Mouse (Mus musculus) heart, embryonic 16.5 days (tissue): ENCODE data around the gene Pax4. TPM values are rescaled to one million over a fixed set of nuclear protein-coding genes. Genes with fewer than 3 reads are reported as not detected.

Experiments
- ATAC-seq: fragments of 200-750 bp; cut with Nextera tagmentation; replicated peaks from 2 replicates; pipeline ENCODE4 v1.8.0; 2017; ENCODE audit warnings: moderate number of reproducible peaks; ENCODE audit not compliant: insufficient read depth, low FRiP score; ENCODE audit errors: extremely low read depth
- H3K27ac ChIP-seq: fragments of 300-500 bp; sonication (generic); 2 replicates; pipeline ENCODE4 v1.5.1; 2014; ENCODE audit warnings: mild to moderate bottlenecking, low read length, control low read depth, moderate library complexity
- H3K27me3 ChIP-seq: fragments of 300-500 bp; sonication (generic); 2 replicates; pipeline ENCODE4 v1.6.1; 2014; ENCODE audit warnings: low read length, mixed read lengths; ENCODE audit not compliant: control insufficient read depth, insufficient read depth
- H3K36me3 ChIP-seq: fragments of 300-500 bp; sonication (generic); 2 replicates; pipeline ENCODE4 v1.6.1; 2014; ENCODE audit not compliant: control insufficient read depth, insufficient read depth
- H3K4me1 ChIP-seq: fragments of 300-500 bp; sonication (generic); 2 replicates; pipeline ENCODE4 v1.6.1; 2014; ENCODE audit warnings: low read length, mixed read lengths; ENCODE audit not compliant: control insufficient read depth, insufficient read depth
- H3K4me2 ChIP-seq: fragments of 300-500 bp; sonication (generic); 2 replicates; pipeline ENCODE4 v1.6.1; 2014; ENCODE audit warnings: low read depth, mild to moderate bottlenecking, control low read depth, low read length
- H3K4me3 ChIP-seq: fragments of 300-500 bp; sonication (generic); 2 replicates; pipeline ENCODE4 v1.5.1; 2014; ENCODE audit warnings: mild to moderate bottlenecking, control low read depth, low read length
- H3K9ac ChIP-seq: fragments of 300-500 bp; sonication (generic); 2 replicates; pipeline ENCODE4 v1.6.1; 2014; ENCODE audit warnings: low read length, control low read depth
- H3K9me3 ChIP-seq: fragments of 300-500 bp; sonication (generic); replicated peaks from 2 replicates; pipeline ENCODE4 v1.6.1; 2016; ENCODE audit warnings: low read length; ENCODE audit not compliant: control insufficient read depth
- WGBS: fragments of 180-500 bp; shearing (Covaris S2); extraction: QIAGEN DNeasy Blood & Tissue Kit; methylation state at CpG from one replicate; pipeline ENCODE4 v1.1.7; 2014; 5-methylcytosine and 5-hydroxymethylcytosine counted together
- polyA plus RNA-seq: library from polyadenylated mRNA; unstranded; fragments of >200 nt; fragmentation: Nextera tagmentation; extraction: Ambion mirVana; gene quantifications from 2 replicates; pipeline ENCODE4 v1.2.1, GENCODE M21; 2015

Pax4 gene
- polyA plus RNA-seq = not detected in 2 replicates

- Histone ChIP-seq H3K4me2 (no peak within 1 kb of the TSS), H3K4me1 (no peaks in the 10 kb centered on the region), H3K27me3 (peaks cover 30% of the 10 kb centered on the region), H3K9ac (no peak within 1 kb of the TSS), H3K9me3 (no peaks in the 10 kb centered on the region), H3K27ac (no peak within 1 kb of the TSS), H3K4me3 (no peak within 1 kb of the TSS), H3K36me3 (no peaks in the 10 kb centered on the region)
- WGBS = 73% methylated on average over 2 of the region's 2 CpGs
- ATAC-seq = no peak
Measured at GRCm38 (mm10) chr6:28449253-28449652, at the start of gene Pax4. Gene Pax4, minus strand, starts transcription at chr6:28449353.

DNA sequence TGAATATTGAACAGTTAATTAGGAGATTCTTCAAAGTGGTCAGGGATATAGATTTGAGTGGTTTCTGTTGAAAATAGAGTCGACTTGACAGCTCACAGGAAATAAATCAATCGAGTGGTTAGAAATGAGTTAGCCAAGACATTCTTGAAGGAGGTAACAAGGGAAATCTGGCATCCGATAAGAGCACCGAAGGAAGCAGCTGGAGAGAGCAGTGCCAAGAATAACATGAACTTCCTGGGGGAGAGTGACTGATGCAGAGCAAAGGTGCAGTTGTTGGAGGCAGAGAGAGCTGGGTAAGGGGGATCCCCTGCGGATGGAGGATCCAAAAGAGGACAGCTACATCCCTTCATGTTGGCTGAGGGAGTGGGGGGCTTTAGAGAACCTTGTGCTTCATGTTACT lies 48.7 kb upstream of the Pax4 start:
- Histone ChIP-seq H3K9me3 (no peaks in the 10 kb centered on the region), H3K27ac (no peak overlapping the region), H3K4me1 (peaks cover 7% of the 10 kb centered on the region; the same call in 1 of the 2 replicates), H3K27me3 (no peaks in the 10 kb centered on the region), H3K36me3 (peaks cover 4% of the 10 kb centered on the region; the same call in 1 of the 2 replicates), H3K4me3 (no peak overlapping the region), H3K4me2 (no peak overlapping the region), H3K9ac (no peak overlapping the region)
- 38% methylated on average over 5 of the region's 5 CpGs for WGBS
- no peak; the same call in 1 of the 2 replicates for ATAC-seq

GRCm38 (mm10) chr6:28491198-28491597 lies 42.0 kb upstream of the Pax4 start:
- H3K36me3 ChIP-seq = peaks cover 15% of the 10 kb centered on the region; the same call in 1 of the 2 replicates
- ATAC-seq = no peak
- no peak overlapping the region for H3K4me2 ChIP-seq
- H3K27ac ChIP-seq = no peak overlapping the region
- H3K4me1 ChIP-seq = peaks cover 21% of the 10 kb centered on the region
- no peaks in the 10 kb centered on the region for H3K27me3 ChIP-seq
- no peaks in the 10 kb centered on the region for H3K9me3 ChIP-seq
- H3K9ac ChIP-seq = no peak overlapping the region
- no peak overlapping the region for H3K4me3 ChIP-seq

DNA sequence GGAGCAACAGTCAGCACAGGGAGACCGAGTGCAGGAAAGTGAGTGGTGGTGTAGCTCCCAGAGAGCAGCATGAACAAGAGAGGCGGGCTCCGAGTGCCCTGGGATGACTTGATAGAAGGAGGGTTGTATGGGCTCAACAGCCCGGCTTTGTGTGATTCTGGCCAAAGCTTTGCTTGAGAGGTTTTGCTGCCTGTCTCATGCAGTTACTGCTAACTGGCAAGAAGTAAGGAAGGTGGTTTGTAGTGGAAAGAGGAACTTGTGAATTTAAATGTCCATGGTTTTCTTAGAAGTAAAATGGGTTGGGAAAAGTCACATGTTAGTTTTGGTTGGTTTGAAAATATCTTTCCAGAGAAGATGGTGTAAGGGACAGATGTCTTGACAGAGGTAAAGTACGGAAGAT lies 41.5 kb upstream of the Pax4 start:
- Histone ChIP-seq H3K36me3 (peaks cover 15% of the 10 kb centered on the region; the same call in 1 of the 2 replicates), H3K9me3 (no peaks in the 10 kb centered on the region), H3K4me2 (no peak overlapping the region), H3K9ac (no peak overlapping the region), H3K4me1 (peaks cover 27% of the 10 kb centered on the region), H3K27me3 (no peaks in the 10 kb centered on the region), H3K27ac (no peak overlapping the region), H3K4me3 (no peak overlapping the region)
- ATAC-seq = no peak
- WGBS = 75% methylated on average over 5 of the region's 5 CpGs

GRCm38 (mm10) chr6:28488204-28488851 lies 39.2 kb upstream of the Pax4 start:
- H3K9me3 ChIP-seq = no peaks in the 10 kb centered on the region
- H3K4me3 ChIP-seq = no peak overlapping the region
- no peak overlapping the region for H3K9ac ChIP-seq
- H3K27ac ChIP-seq = no peak overlapping the region
- H3K4me2 ChIP-seq = no peak overlapping the region
- H3K4me1 ChIP-seq = peaks cover 46% of the 10 kb centered on the region
- ATAC-seq = no peak
- 87% methylated on average over 1 of the region's 1 CpGs for WGBS
- peaks cover 15% of the 10 kb centered on the region; the same call in 1 of the 2 replicates for H3K36me3 ChIP-seq
- no peaks in the 10 kb centered on the region for H3K27me3 ChIP-seq

GRCm38 (mm10) chr6:28486905-28487304 lies 37.8 kb upstream of the Pax4 start:
- WGBS = 86% methylated on average over 7 of the region's 7 CpGs
- Histone ChIP-seq H3K4me1 (peaks cover 60% of the 10 kb centered on the region), H3K27me3 (no peaks in the 10 kb centered on the region), H3K4me3 (no peak overlapping the region), H3K9ac (no peak overlapping the region), H3K4me2 (0 out of 2 replicates have a peak overlapping the region, but pooled peaks have one; percentile 38), H3K36me3 (peaks cover 9% of the 10 kb centered on the region; the same call in 1 of the 2 replicates), H3K27ac (no peak overlapping the region; the same call in 1 of the 2 replicates), H3K9me3 (no peaks in the 10 kb centered on the region)
- ATAC-seq = no peak

GRCm38 (mm10) chr6:28486471-28486870 lies 37.3 kb upstream of the Pax4 start:
- no peaks in the 10 kb centered on the region for H3K9me3 ChIP-seq
- no peaks in the 10 kb centered on the region for H3K27me3 ChIP-seq
- H3K27ac ChIP-seq = peak overlapping the region; percentile 84
- H3K4me1 ChIP-seq = peaks cover 64% of the 10 kb centered on the region
- no peak overlapping the region for H3K4me3 ChIP-seq
- peaks cover 9% of the 10 kb centered on the region; the same call in 1 of the 2 replicates for H3K36me3 ChIP-seq
- 64% methylated on average over 2 of the region's 2 CpGs for WGBS
- peak overlapping the region; percentile 14; the same call in 1 of the 2 replicates for H3K9ac ChIP-seq
- ATAC-seq = no peak
- H3K4me2 ChIP-seq = peak overlapping the region; percentile 38

GRCm38 (mm10) chr6:28486008-28486407 lies 36.9 kb upstream of the Pax4 start:
- WGBS = 57% methylated on average over 2 of the region's 2 CpGs
- Histone ChIP-seq H3K9ac (no peak overlapping the region), H3K9me3 (no peaks in the 10 kb centered on the region), H3K27ac (peak overlapping the region; percentile 84), H3K4me3 (no peak overlapping the region), H3K4me1 (peaks cover 68% of the 10 kb centered on the region), H3K27me3 (no peaks in the 10 kb centered on the region), H3K36me3 (peaks cover 9% of the 10 kb centered on the region; the same call in 1 of the 2 replicates), H3K4me2 (peak overlapping the region; percentile 38)
- peak; percentile 80 for ATAC-seq

- Histone ChIP-seq H3K27ac (no peak overlapping the region), H3K4me2 (peak overlapping the region; percentile 72; the same call in 1 of the 2 replicates), H3K9me3 (no peaks in the 10 kb centered on the region), H3K4me3 (no peak overlapping the region), H3K4me1 (peaks cover 67% of the 10 kb centered on the region), H3K27me3 (no peaks in the 10 kb centered on the region), H3K9ac (no peak overlapping the region), H3K36me3 (no peaks in the 10 kb centered on the region)
- WGBS = 62% methylated on average over 4 of the region's 4 CpGs
- no peak for ATAC-seq
Measured at GRCm38 (mm10) chr6:28482711-28483315, 33.7 kb upstream of the Pax4 start.
